Mouse (Mus musculus): ENCODE results near the gene Supt6. TPM values are rescaled to one million over a fixed set of nuclear protein-coding genes. Genes with fewer than 3 reads are reported as not detected.
A peak's percentile ranks its signal among the peaks of the same experiment; 100 is the strongest.

Gene Supt6
- polyA plus RNA-seq, 1 experiment from 2014 or later, result 35.4 TPM

GRCm38 (mm10) chr11:78265571-78265970, 19.8 kb upstream of the Supt6 start:
- whole genome bisulfite sequencing, result 93% methylated on average over 6 of the region's 6 CpGs
- H3K27me3 ChIP-seq (ENCODE audit: control insufficient read depth, insufficient read depth, low read length), result no peaks in the 10 kb centered on the region
- no peak overlapping the region for H3K27ac ChIP-seq (ENCODE audit: low read depth, low read length)
- H3K4me1 ChIP-seq (ENCODE audit: control insufficient read depth, insufficient read depth, low read length), result 0 out of 2 replicates have a peak, but pooled peaks cover 5% of the 10 kb centered on the region
- ATAC-seq (ENCODE audit: insufficient read depth, low FRiP score, low TSS enrichment), result no peak
- H3K36me3 ChIP-seq (ENCODE audit: control insufficient read depth, insufficient read depth, low read length), result peaks cover 26% of the 10 kb centered on the region
- no peak overlapping the region for H3K4me3 ChIP-seq (ENCODE audit: low read depth, low read length)
- DNase-seq (ENCODE audit: low spot score), result no peak
- no peaks in the 10 kb centered on the region for H3K9me3 ChIP-seq (ENCODE audit: control insufficient read depth, low read length)
- no peak overlapping the region for H3K9ac ChIP-seq (ENCODE audit: low read length)
- H3K4me2 ChIP-seq (ENCODE audit: low read depth), result no peak overlapping the region

DNA sequence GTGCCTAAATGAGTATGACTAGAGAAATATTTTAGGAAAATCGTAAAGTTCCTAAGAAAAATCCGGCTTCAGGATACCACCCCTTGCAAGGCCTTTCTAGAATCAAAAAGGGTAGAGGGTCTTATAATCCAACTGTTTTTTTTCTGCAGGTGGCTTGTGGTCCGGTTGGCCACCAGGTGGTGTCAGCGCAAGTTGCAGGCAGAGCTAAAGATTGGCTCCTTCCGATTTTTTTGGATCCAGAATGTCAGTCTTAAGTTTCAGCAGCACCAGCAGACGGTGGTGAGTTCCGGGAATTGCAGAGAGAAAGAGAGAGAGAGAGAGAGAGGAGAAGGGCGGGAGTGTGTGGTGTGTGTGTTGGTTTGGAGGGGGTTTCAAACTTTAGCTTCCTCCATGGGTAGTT, 16.8 kb upstream of the Supt6 start:
- Histone ChIP-seq H3K27me3 (ENCODE audit: control insufficient read depth, insufficient read depth, low read length) (0 out of 2 replicates have a peak, but pooled peaks cover 2% of the 10 kb centered on the region), H3K4me1 (ENCODE audit: control insufficient read depth, insufficient read depth, low read length) (0 out of 2 replicates have a peak, but pooled peaks cover 5% of the 10 kb centered on the region), H3K4me3 (ENCODE audit: low read depth, low read length) (peak overlapping the region; percentile 78), H3K4me2 (ENCODE audit: low read depth) (peak overlapping the region; percentile 75), H3K9me3 (ENCODE audit: control insufficient read depth, low read length) (no peaks in the 10 kb centered on the region), H3K27ac (ENCODE audit: low read depth, low read length) (no peak overlapping the region), H3K9ac (ENCODE audit: low read length) (no peak overlapping the region; the same call in 1 of the 2 replicates), H3K36me3 (ENCODE audit: control insufficient read depth, insufficient read depth, low read length) (peaks cover 16% of the 10 kb centered on the region)
- DNase-seq (ENCODE audit: low spot score), result peak; percentile 64
- WGBS, result 6% methylated on average over 8 of the region's 8 CpGs
- no peak for ATAC-seq (ENCODE audit: insufficient read depth, low FRiP score, low TSS enrichment)

DNA sequence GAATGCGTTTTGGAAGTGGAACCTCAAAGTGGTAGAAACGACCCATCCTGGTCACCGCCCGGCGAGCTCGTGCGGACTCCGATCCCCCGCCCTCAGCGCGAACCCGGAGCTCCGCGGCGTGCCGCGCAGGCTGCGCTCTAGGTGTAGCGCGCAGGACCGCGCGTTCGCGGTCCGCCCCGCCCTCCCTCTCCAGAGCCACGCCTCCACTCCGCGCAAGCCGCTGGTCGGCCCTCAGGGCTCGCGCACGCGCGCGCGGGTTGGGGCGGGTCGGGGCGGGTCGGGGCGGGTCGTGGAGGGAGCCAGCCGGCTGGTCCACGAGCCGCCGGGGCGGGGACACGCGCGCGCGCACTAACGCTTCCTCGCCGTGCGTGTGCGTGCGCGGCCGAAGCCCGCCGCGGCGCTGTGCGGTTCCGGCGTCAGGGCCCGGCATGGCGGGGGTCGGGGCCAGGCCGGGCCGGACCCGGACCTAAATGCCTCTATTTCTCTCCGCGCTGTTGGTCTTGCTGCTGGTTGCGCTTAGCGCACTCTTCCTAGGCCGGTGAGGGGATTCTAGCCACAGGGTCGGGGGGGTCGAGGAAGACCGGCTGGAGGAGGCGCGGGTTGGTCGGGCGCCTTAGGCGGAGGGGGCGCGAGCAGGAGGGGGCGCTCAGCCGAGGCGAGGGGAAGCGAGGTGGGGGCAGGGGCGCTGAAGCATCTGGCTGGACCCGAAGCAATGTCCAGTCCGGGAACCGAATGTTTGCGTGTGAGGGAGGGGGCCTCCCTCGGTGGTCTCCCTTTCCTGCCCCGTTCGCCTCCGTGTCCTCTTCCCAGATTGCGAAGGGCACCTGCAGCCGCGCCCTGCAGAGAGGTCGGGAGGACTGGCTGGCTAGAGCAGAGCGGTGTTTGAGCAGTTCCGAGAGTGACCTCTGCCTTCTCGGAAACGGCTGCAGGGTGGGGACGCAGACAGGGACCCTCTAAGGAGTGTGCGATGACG, 15.9 kb upstream of the Supt6 start, which contains the start of gene 2610507B11Rik:
Gene 2610507B11Rik, plus strand, starts transcription at position 373 of the 973 bp plus-strand sequence.
- Histone ChIP-seq H3K4me2 (ENCODE audit: low read depth) (peak within 1 kb of the TSS; percentile 75), H3K9ac (ENCODE audit: low read length) (peak within 1 kb of the TSS; percentile 85), H3K4me1 (ENCODE audit: control insufficient read depth, insufficient read depth, low read length) (0 out of 2 replicates have a peak, but pooled peaks cover 5% of the 10 kb centered on the region), H3K4me3 (ENCODE audit: low read depth, low read length) (peak within 1 kb of the TSS; percentile 78), H3K27ac (ENCODE audit: low read depth, low read length) (peak within 1 kb of the TSS; percentile 53; the same call in 1 of the 2 replicates), H3K36me3 (ENCODE audit: control insufficient read depth, insufficient read depth, low read length) (peaks cover 14% of the 10 kb centered on the region), H3K9me3 (ENCODE audit: control insufficient read depth, low read length) (no peaks in the 10 kb centered on the region), H3K27me3 (ENCODE audit: control insufficient read depth, insufficient read depth, low read length) (0 out of 2 replicates have a peak, but pooled peaks cover 2% of the 10 kb centered on the region)
- DNase-seq (ENCODE audit: low spot score) (peak; percentile 96), ATAC-seq (ENCODE audit: insufficient read depth, low FRiP score, low TSS enrichment) (peak; percentile 88)
- under 1% methylated on average over 107 of the region's 115 CpGs for WGBS

DNA sequence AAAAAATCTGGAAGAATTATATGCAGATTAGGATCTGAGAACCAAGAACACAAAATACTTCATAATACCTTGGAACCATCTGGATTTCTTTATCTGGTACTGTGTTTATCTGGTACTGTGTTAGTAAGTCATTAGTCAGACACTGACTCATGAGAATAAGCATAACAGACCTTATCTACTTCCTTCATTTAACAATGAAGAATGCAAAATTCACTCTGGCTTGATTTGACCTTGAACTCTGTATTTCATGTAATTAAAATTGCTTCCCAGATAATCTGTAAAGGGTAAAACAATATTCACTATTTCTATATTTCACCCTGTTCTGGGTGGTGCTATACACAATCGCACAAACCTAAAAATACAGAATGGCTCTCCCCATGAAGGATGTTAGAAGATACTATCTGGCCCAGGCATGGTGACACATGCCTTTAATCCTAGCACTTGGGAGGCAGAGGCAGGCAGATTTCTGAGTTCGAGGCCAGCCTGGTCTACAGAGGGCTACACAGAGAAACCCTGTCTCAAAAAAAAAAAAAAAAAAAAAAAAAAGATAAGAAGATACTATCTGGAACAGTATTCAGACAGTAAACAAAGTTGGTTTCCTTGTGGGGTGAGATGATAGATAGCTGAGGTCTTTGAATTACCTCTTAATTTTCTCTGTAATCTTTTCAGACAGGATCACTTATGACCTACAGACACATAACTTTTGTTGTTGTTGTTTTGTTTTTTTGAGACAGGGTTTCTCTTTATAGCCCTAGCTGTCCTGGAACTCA, 14.9 kb upstream of the Supt6 start:
- no peaks in the 10 kb centered on the region for H3K9me3 ChIP-seq (ENCODE audit: control insufficient read depth, low read length)
- no peak overlapping the region for H3K9ac ChIP-seq (ENCODE audit: low read length)
- ATAC-seq (ENCODE audit: insufficient read depth, low FRiP score, low TSS enrichment) (no peak), DNase-seq (ENCODE audit: low spot score) (no peak)
- peak overlapping the region; percentile 78 for H3K4me3 ChIP-seq (ENCODE audit: low read depth, low read length)
- peaks cover 12% of the 10 kb centered on the region for H3K36me3 ChIP-seq (ENCODE audit: control insufficient read depth, insufficient read depth, low read length)
- 0 out of 2 replicates have a peak, but pooled peaks cover 5% of the 10 kb centered on the region for H3K4me1 ChIP-seq (ENCODE audit: control insufficient read depth, insufficient read depth, low read length)
- no peak overlapping the region for H3K27ac ChIP-seq (ENCODE audit: low read depth, low read length)
- H3K4me2 ChIP-seq (ENCODE audit: low read depth), result peak overlapping the region; percentile 75; the same call in 1 of the 2 replicates
- whole genome bisulfite sequencing, result 95% methylated on average over 2 of the region's 2 CpGs
- 0 out of 2 replicates have a peak, but pooled peaks cover 2% of the 10 kb centered on the region for H3K27me3 ChIP-seq (ENCODE audit: control insufficient read depth, insufficient read depth, low read length)

GRCm38 (mm10) chr11:78256618-78257017, 10.8 kb upstream of the Supt6 start:
- Histone ChIP-seq H3K9me3 (ENCODE audit: control insufficient read depth, low read length) (no peaks in the 10 kb centered on the region), H3K27me3 (ENCODE audit: control insufficient read depth, insufficient read depth, low read length) (0 out of 2 replicates have a peak, but pooled peaks cover 2% of the 10 kb centered on the region), H3K36me3 (ENCODE audit: control insufficient read depth, insufficient read depth, low read length) (peaks cover 12% of the 10 kb centered on the region), H3K27ac (ENCODE audit: low read depth, low read length) (no peak overlapping the region), H3K4me1 (ENCODE audit: control insufficient read depth, insufficient read depth, low read length) (no peaks in the 10 kb centered on the region), H3K4me2 (ENCODE audit: low read depth) (no peak overlapping the region), H3K9ac (ENCODE audit: low read length) (no peak overlapping the region), H3K4me3 (ENCODE audit: low read depth, low read length) (no peak overlapping the region)
- DNase-seq (ENCODE audit: low spot score) (no peak), ATAC-seq (ENCODE audit: insufficient read depth, low FRiP score, low TSS enrichment) (no peak)
- 100% methylated on average over 1 of the region's 1 CpGs for WGBS

DNA sequence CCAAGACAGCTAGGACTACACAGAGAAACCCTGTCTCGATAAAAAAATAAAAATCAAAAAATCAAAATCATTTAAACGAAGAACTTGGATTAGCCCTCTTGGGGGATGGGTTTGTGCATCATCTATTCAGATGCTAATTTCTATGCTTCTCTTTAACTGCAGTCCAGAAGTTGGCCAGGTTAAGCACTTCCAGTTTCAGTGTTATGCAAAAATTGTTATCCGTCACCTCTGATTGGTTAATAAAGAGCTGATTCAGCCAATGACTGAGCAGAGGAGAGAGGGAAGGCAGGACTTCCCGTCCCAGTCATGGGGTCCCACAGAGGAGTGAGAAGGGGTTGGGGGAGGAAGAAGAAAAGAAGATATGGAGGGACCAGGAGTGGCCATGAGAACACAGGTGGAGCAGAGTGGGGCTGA, 1.9 kb upstream of the Supt6 start:
- WGBS, result 62% methylated on average over 4 of the region's 4 CpGs
- Histone ChIP-seq H3K27ac (ENCODE audit: low read depth, low read length) (no peak overlapping the region), H3K27me3 (ENCODE audit: control insufficient read depth, insufficient read depth, low read length) (no peaks in the 10 kb centered on the region), H3K36me3 (ENCODE audit: control insufficient read depth, insufficient read depth, low read length) (peaks cover 7% of the 10 kb centered on the region), H3K9ac (ENCODE audit: low read length) (no peak overlapping the region), H3K9me3 (ENCODE audit: control insufficient read depth, low read length) (no peaks in the 10 kb centered on the region), H3K4me1 (ENCODE audit: control insufficient read depth, insufficient read depth, low read length) (peaks cover 12% of the 10 kb centered on the region), H3K4me3 (ENCODE audit: low read depth, low read length) (no peak overlapping the region; the same call in 1 of the 2 replicates), H3K4me2 (ENCODE audit: low read depth) (0 out of 2 replicates have a peak overlapping the region, but pooled peaks have one; percentile 7)
- DNase-seq (ENCODE audit: low spot score) (no peak), ATAC-seq (ENCODE audit: insufficient read depth, low FRiP score, low TSS enrichment) (no peak; the same call in 1 of the 2 replicates)

DNA sequence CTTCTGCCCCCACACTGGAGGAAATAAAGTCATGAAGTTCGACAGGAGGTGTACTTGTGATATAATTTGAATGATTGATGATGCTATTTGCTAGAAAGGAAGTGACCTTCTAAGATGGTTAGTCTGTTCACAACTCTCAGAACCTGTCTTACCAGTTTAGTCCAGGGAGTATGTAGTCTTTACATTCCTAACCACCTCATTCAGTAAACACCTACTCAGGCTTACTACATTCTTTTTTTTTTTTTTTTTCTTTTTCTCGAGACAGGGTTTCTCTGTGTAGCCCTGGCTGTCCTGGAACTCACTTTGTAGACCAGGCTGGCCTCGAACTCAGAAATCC, 1.2 kb upstream of the Supt6 start:
- no peak for ATAC-seq (ENCODE audit: insufficient read depth, low FRiP score, low TSS enrichment)
- no peak for DNase-seq (ENCODE audit: low spot score)
- Histone ChIP-seq H3K4me1 (ENCODE audit: control insufficient read depth, insufficient read depth, low read length) (peaks cover 12% of the 10 kb centered on the region), H3K27ac (ENCODE audit: low read depth, low read length) (no peak overlapping the region), H3K9ac (ENCODE audit: low read length) (no peak overlapping the region), H3K9me3 (ENCODE audit: control insufficient read depth, low read length) (no peaks in the 10 kb centered on the region), H3K4me2 (ENCODE audit: low read depth) (no peak overlapping the region), H3K27me3 (ENCODE audit: control insufficient read depth, insufficient read depth, low read length) (no peaks in the 10 kb centered on the region), H3K36me3 (ENCODE audit: control insufficient read depth, insufficient read depth, low read length) (peaks cover 3% of the 10 kb centered on the region; the same call in 1 of the 2 replicates), H3K4me3 (ENCODE audit: low read depth, low read length) (no peak overlapping the region)
- 53% methylated on average over 3 of the region's 3 CpGs for WGBS

DNA sequence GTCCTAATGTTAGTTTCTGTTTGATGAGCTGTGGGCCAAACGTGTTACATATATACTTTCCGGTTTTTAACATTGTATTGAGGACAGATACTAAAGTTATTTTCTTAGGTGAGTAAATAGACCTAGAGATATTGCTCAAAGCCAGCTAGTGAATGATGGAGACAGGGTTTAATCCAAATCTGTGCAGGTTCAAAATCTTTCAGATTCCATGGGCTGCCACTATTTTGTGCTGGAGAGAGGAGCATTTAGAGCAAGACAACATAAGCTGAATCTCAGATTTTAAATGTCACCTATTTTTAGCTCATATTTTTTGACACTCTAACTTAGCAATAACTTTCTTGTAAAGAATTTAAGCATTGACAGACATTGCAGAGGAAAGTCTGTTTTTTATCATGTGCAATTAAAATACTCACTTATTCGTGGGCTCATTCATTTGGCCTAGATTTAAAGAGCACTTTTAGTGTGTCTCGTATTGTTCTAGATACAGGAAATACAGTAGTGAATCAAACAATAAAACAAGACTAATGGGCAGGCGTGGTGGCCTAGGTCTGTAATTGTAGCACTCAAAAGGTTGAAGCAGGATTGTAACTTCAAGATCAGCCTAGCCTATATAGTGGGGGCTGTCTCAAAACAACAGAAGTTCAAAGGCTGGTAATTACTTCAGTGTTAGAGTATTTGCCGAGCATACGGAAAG, 678 bp upstream of the Supt6 start:
- Histone ChIP-seq H3K4me2 (ENCODE audit: low read depth) (peak overlapping the region; percentile 83), H3K27me3 (ENCODE audit: control insufficient read depth, insufficient read depth, low read length) (no peaks in the 10 kb centered on the region), H3K9me3 (ENCODE audit: control insufficient read depth, low read length) (no peaks in the 10 kb centered on the region), H3K9ac (ENCODE audit: low read length) (no peak overlapping the region), H3K36me3 (ENCODE audit: control insufficient read depth, insufficient read depth, low read length) (peaks cover 3% of the 10 kb centered on the region; the same call in 1 of the 2 replicates), H3K4me3 (ENCODE audit: low read depth, low read length) (peak overlapping the region; percentile 97), H3K4me1 (ENCODE audit: control insufficient read depth, insufficient read depth, low read length) (peaks cover 12% of the 10 kb centered on the region), H3K27ac (ENCODE audit: low read depth, low read length) (no peak overlapping the region)
- DNase-seq (ENCODE audit: low spot score), result no peak
- 52% methylated on average over 7 of the region's 7 CpGs for WGBS
- no peak for ATAC-seq (ENCODE audit: insufficient read depth, low FRiP score, low TSS enrichment)

All from neural tube, embryonic 11.5 days (tissue).